Mouse (Mus musculus) megakaryocyte, embryonic 14.5 days (primary cell): ENCODE results near the gene Trim17. TPM values are rescaled to one million over a fixed set of nuclear protein-coding genes. Genes with fewer than 3 reads are reported as not detected.

Source experiments
- H3K27me3 ChIP-seq: replicated peaks from 2 replicates; pipeline ENCODE3; 2012; ENCODE audit warnings: inconsistent platforms
- H3K36me3 ChIP-seq: replicated peaks from 2 replicates; pipeline ENCODE3; 2012; ENCODE audit warnings: low read length, inconsistent platforms, mixed read lengths
- H3K4me1 ChIP-seq: 2 replicates; pipeline ENCODE4 v1.6.1; 2012; ENCODE audit warnings: inconsistent platforms
- H3K4me3 ChIP-seq: replicated peaks from 2 replicates; pipeline ENCODE3; 2012; ENCODE audit warnings: moderate library complexity, mild to moderate bottlenecking, inconsistent platforms
- H3K9me3 ChIP-seq: 2 replicates; pipeline ENCODE4 v1.6.1; 2012; ENCODE audit warnings: inconsistent platforms
- FLI1 ChIP-seq: IDR thresholded peaks from 2 replicates; pipeline ENCODE4 v1.6.1; 2012; ENCODE audit warnings: low read length, inconsistent platforms, mixed read lengths
- GATA1 ChIP-seq: IDR thresholded peaks from 3 replicates; pipeline ENCODE4 v1.6.1; 2012; ENCODE audit warnings: mixed read lengths, low read length, inconsistent platforms, borderline replicate concordance
- polyA plus RNA-seq: library from polyadenylated mRNA; stranded (reverse); fragments of >175 nt; gene quantifications from 2 replicates; pipeline ENCODE4 v1.2.3, GENCODE M21; 2012; ENCODE audit warnings: low replicate concordance; ENCODE audit not compliant: insufficient read depth

Trim17 gene
- polyA plus RNA-seq, 1 experiment, result 13.8 TPM

- Histone ChIP-seq H3K4me1 (peaks cover 46% of the 10 kb centered on the region), H3K27me3 (peaks cover 11% of the 10 kb centered on the region), H3K36me3 (peaks cover 59% of the 10 kb centered on the region), H3K9me3 (no peaks in the 10 kb centered on the region), H3K4me3 (no peak overlapping the region)
- TF ChIP-seq GATA1 (no peak), FLI1 (no peak)
These were observed 14.1 kb downstream of the Trim17 start for GRCm38 (mm10) chr11:58968551-58968950.

- TF ChIP-seq FLI1 (no peak), GATA1 (no peak)
- no peak overlapping the region for H3K4me3 ChIP-seq
- H3K27me3 ChIP-seq, result peaks cover 7% of the 10 kb centered on the region
- H3K4me1 ChIP-seq, result peaks cover 44% of the 10 kb centered on the region
- no peaks in the 10 kb centered on the region for H3K9me3 ChIP-seq
- H3K36me3 ChIP-seq, result peaks cover 59% of the 10 kb centered on the region
These were observed 14.5 kb downstream of the Trim17 start for GRCm38 (mm10) chr11:58969027-58969426.

GRCm38 (mm10) chr11:58969659-58970058, 15.2 kb downstream of the Trim17 start:
- Histone ChIP-seq H3K4me1 (peaks cover 48% of the 10 kb centered on the region), H3K36me3 (peaks cover 63% of the 10 kb centered on the region)
- TF ChIP-seq FLI1 (no peak), GATA1 (no peak)

GRCm38 (mm10) chr11:58970831-58971530, 16.5 kb downstream of the Trim17 start:
- Histone ChIP-seq H3K36me3 (peaks cover 63% of the 10 kb centered on the region), H3K9me3 (no peaks in the 10 kb centered on the region), H3K4me3 (no peak overlapping the region), H3K27me3 (no peaks in the 10 kb centered on the region), H3K4me1 (peaks cover 51% of the 10 kb centered on the region)
- TF ChIP-seq FLI1 (no peak), GATA1 (no peak)

More at GRCm38 (mm10) chr11:58969659-58970058, 15.2 kb downstream of the Trim17 start:
- H3K9me3 ChIP-seq, result no peaks in the 10 kb centered on the region
- H3K4me3 ChIP-seq, result no peak overlapping the region
- peaks cover 5% of the 10 kb centered on the region for H3K27me3 ChIP-seq

GRCm38 (mm10) chr11:58971796-58972195, 17.3 kb downstream of the Trim17 start:
- no peaks in the 10 kb centered on the region for H3K27me3 ChIP-seq
- H3K36me3 ChIP-seq, result peaks cover 58% of the 10 kb centered on the region
- TF ChIP-seq GATA1 (no peak), FLI1 (no peak)

GRCm38 (mm10) chr11:58974414-58974813, 19.9 kb downstream of the Trim17 start:
- no peaks in the 10 kb centered on the region for H3K27me3 ChIP-seq
- peaks cover 57% of the 10 kb centered on the region for H3K4me1 ChIP-seq
- H3K4me3 ChIP-seq, result no peak overlapping the region
- H3K36me3 ChIP-seq, result peaks cover 40% of the 10 kb centered on the region
- TF ChIP-seq FLI1 (no peak), GATA1 (no peak)
- no peaks in the 10 kb centered on the region for H3K9me3 ChIP-seq

More at GRCm38 (mm10) chr11:58971796-58972195, 17.3 kb downstream of the Trim17 start:
- Histone ChIP-seq H3K9me3 (no peaks in the 10 kb centered on the region), H3K4me1 (peaks cover 52% of the 10 kb centered on the region), H3K4me3 (no peak overlapping the region)

GRCm38 (mm10) chr11:58977150-58977549, 22.7 kb downstream of the Trim17 start:
- H3K36me3 ChIP-seq, result peaks cover 32% of the 10 kb centered on the region
- H3K4me1 ChIP-seq, result peaks cover 57% of the 10 kb centered on the region
- peak overlapping the region; percentile 98 for H3K4me3 ChIP-seq
- TF ChIP-seq GATA1 (no peak), FLI1 (no peak)
- no peaks in the 10 kb centered on the region for H3K27me3 ChIP-seq
- no peaks in the 10 kb centered on the region for H3K9me3 ChIP-seq

GRCm38 (mm10) chr11:58977607-58978026, 23.1 kb downstream of the Trim17 start:
- no peak for TF ChIP-seq FLI1
- no peak for TF ChIP-seq GATA1
- peaks cover 32% of the 10 kb centered on the region for H3K36me3 ChIP-seq
- H3K9me3 ChIP-seq, result no peaks in the 10 kb centered on the region
- H3K4me1 ChIP-seq, result peaks cover 60% of the 10 kb centered on the region
- H3K27me3 ChIP-seq, result no peaks in the 10 kb centered on the region
- H3K4me3 ChIP-seq, result peak overlapping the region; percentile 98

- Histone ChIP-seq H3K9me3 (no peaks in the 10 kb centered on the region), H3K27me3 (no peaks in the 10 kb centered on the region), H3K4me3 (peak within 1 kb of the TSS; percentile 98), H3K36me3 (peaks cover 36% of the 10 kb centered on the region), H3K4me1 (peaks cover 64% of the 10 kb centered on the region)
- TF ChIP-seq FLI1, result no peak
- TF ChIP-seq GATA1, result no peak
These were observed 23.7 kb downstream of the Trim17 start, which contains the start of gene Trim11 for GRCm38 (mm10) chr11:58978027-58978705. TSS of gene Trim11 (plus strand) at chr11:58978093.

- no peaks in the 10 kb centered on the region for H3K9me3 ChIP-seq
- H3K27me3 ChIP-seq, result no peaks in the 10 kb centered on the region
- peaks cover 64% of the 10 kb centered on the region for H3K4me1 ChIP-seq
- peak overlapping the region; percentile 98 for H3K4me3 ChIP-seq
- no peak for TF ChIP-seq GATA1
- no peak for TF ChIP-seq FLI1
- peaks cover 40% of the 10 kb centered on the region for H3K36me3 ChIP-seq
These were observed 24.2 kb downstream of the Trim17 start for GRCm38 (mm10) chr11:58978706-58979030.
